Comparison of ENCODE assay signal across 9 mouse cellular contexts in the genomic region with DNA sequence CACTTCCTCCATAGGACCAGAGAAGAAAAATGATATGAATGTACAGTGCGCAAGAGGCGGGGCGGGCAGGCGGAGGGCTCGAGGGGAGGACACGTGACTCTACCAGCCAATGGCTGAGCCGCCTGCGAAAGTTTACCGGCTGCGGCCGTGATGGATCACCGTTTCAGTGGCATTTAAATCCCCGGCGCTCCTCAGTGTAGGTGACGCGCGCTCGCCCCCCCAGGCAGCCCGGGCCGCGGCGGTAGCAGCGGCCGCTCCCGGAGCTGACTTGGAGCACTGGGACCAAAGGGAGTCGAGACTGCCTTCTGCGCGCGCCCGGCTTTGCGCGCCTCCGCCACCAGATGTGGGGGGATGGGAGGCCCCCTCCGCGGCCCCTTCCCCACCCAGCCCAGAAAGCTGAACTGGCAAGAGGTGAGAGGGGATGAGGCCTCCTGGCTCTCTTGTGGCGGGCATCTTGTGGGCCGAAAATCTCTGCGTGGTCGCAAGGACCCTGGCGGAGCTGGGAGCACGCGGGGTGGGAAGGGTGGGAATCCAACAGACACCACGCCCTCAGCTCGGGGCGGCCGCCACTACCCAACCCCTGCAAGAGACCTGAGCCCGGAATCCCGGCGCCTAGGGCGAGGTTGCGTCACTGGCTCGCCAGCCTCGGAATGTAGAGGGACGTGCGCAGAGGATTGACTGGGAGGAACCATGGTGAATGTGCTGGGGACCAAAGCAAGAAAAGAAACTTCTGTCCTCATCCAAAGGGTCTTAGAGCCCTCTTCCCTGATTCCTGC. TPM values are rescaled to one million over a fixed set of nuclear protein-coding genes. Genes with fewer than 3 reads are reported as not detected.
DNase-seq lines count a peak whose midpoint lies in the region; ATAC-seq lines count a peak whose summit lies in the region.
"Had no signal": no experiment of that assay in that cellular context is flagged by ENCODE, and none has a peak within 500 bp of the region (broad histone marks: within the 10 kb centered on the region; RNA-seq: fewer than 3 reads in every experiment).

Hoxa1 (minus strand) TSS at position 42 of the 776 bp plus-strand sequence.

- no peaks in the 10 kb centered on the region for H3K9me3 ChIP-seq in erythroblast, embryonic 14.5 days (ENCODE audit: control insufficient read depth, low read length)
- H3K9me3 ChIP-seq in embryonic facial prominence, embryonic 13.5 days: no peaks in the 10 kb centered on the region
- H3K9me3 ChIP-seq in heart, embryonic 15.5 days (replicated peaks): no peaks in the 10 kb centered on the region
- H3K9me3 ChIP-seq in megakaryocyte, embryonic 14.5 days: peaks cover 2% of the 10 kb centered on the region; the same call in 1 of the 2 replicates
- H3K9me3 ChIP-seq: G1E had no signal

- no peaks in the 10 kb centered on the region for H3K36me3 ChIP-seq in erythroblast, embryonic 14.5 days (ENCODE audit: control insufficient read depth)
- no peaks in the 10 kb centered on the region for H3K36me3 ChIP-seq in embryonic facial prominence, embryonic 13.5 days
- H3K36me3 ChIP-seq in heart, embryonic 15.5 days: no peaks in the 10 kb centered on the region
- H3K36me3 ChIP-seq in megakaryocyte, embryonic 14.5 days (replicated peaks; ENCODE audit: low read length): peaks cover under 1% of the 10 kb centered on the region
- H3K36me3 ChIP-seq: G1E had no signal

- peak within 1 kb of the TSS; percentile 59 for H3K9ac ChIP-seq in embryonic facial prominence, embryonic 13.5 days
- peak within 1 kb of the TSS; percentile 58 for H3K9ac ChIP-seq in heart, embryonic 15.5 days

- H3K27me3 ChIP-seq in erythroblast, embryonic 14.5 days (ENCODE audit: control insufficient read depth): peaks cover 100% of the 10 kb centered on the region
- H3K27me3 ChIP-seq in embryonic facial prominence, embryonic 13.5 days: peaks cover 98% of the 10 kb centered on the region
- H3K27me3 ChIP-seq in heart, embryonic 15.5 days: peaks cover 99% of the 10 kb centered on the region
- H3K27me3 ChIP-seq in megakaryocyte, embryonic 14.5 days (replicated peaks): peaks cover 75% of the 10 kb centered on the region

- peak; percentile 93 for DNase-seq in kidney, postnatal 14 days
- DNase-seq in spleen, postnatal 36 days (ENCODE audit: low spot score in 2 of 2): peak; percentile 55 to 61
- no peak for DNase-seq in cerebellum, adult 9-10 months

- no peaks in the 10 kb centered on the region; the same call in 1 of the 2 replicates for H3K4me1 ChIP-seq in erythroblast, embryonic 14.5 days (ENCODE audit: control insufficient read depth)
- peaks cover 15% of the 10 kb centered on the region for H3K4me1 ChIP-seq in embryonic facial prominence, embryonic 13.5 days
- H3K4me1 ChIP-seq in heart, embryonic 15.5 days (replicated peaks): peaks cover 21% of the 10 kb centered on the region
- peaks cover 50% of the 10 kb centered on the region for H3K4me1 ChIP-seq in megakaryocyte, embryonic 14.5 days

- WGBS in embryonic facial prominence, embryonic 13.5 days: under 1% methylated on average over 55 of the region's 55 CpGs
- under 1% methylated on average over 53 of the region's 55 CpGs for WGBS in heart, embryonic 15.5 days

- no peak for ATAC-seq in erythroblast, adult 5-6 weeks (replicated peaks; ENCODE audit: low FRiP score, poor library complexity, severe bottlenecking)
- ATAC-seq in embryonic facial prominence, embryonic 13.5 days (ENCODE audit: insufficient number of reproducible peaks, insufficient read depth, low FRiP score, low TSS enrichment, low read depth): peak; percentile 76
- ATAC-seq in heart, embryonic 15.5 days (replicated peaks; ENCODE audit: insufficient number of reproducible peaks, insufficient read depth, low FRiP score, low read depth): peak; percentile 81

- H3K4me3 ChIP-seq in erythroblast, embryonic 14.5 days (replicated peaks): peak within 1 kb of the TSS; percentile 33
- H3K4me3 ChIP-seq in embryonic facial prominence, embryonic 13.5 days: peak within 1 kb of the TSS; percentile 57
- H3K4me3 ChIP-seq in heart, embryonic 15.5 days: peak within 1 kb of the TSS; percentile 75
- peak within 1 kb of the TSS; percentile 93 for H3K4me3 ChIP-seq in megakaryocyte, embryonic 14.5 days (replicated peaks)

- H3K4me2 ChIP-seq in embryonic facial prominence, embryonic 13.5 days: peak within 1 kb of the TSS; percentile 97
- peak within 1 kb of the TSS; percentile 97 for H3K4me2 ChIP-seq in heart, embryonic 15.5 days

- no peak within 1 kb of the TSS for H3K27ac ChIP-seq in embryonic facial prominence, embryonic 13.5 days
- peak within 1 kb of the TSS; percentile 79 for H3K27ac ChIP-seq in heart, embryonic 15.5 days

RNA-seq across cellular contexts. Expression of gene Hoxa1, which starts in this region (rescaled TPM):
- polyA plus RNA-seq in erythroblast, embryonic 14.5 days (2012): not detected in 2 replicates
- total RNA-seq in erythroblast, adult 5-6 weeks (2015; ENCODE audit: low replicate concordance): not detected in 2 replicates
- total RNA-seq in erythroblast, adult 5-6 weeks (2017; ENCODE audit: low replicate concordance): not detected in 2 replicates
- 0.21 and 0.84 TPM in 2 replicates for polyA plus RNA-seq in embryonic facial prominence, embryonic 13.5 days (2015; fragmentation: Nextera tagmentation; extraction: Ambion mirVana)
- polyA plus RNA-seq in heart, embryonic 15.5 days (2015; fragmentation: Nextera tagmentation; extraction: Ambion mirVana): 0.59 and 1.1 TPM in 2 replicates
- polyA plus RNA-seq in megakaryocyte, embryonic 14.5 days (2012; ENCODE audit: insufficient read depth, low replicate concordance): 0.09 TPM in 1 of 2 replicates, not detected in the other
- polyA plus RNA-seq: G1E had no signal

Comparison
In these comparisons a context has a peak if more than half of its experiments do, and no peak if none do; other contexts are left out.
1. Peak in ATAC-seq, H3K4me3 ChIP-seq, H3K9ac ChIP-seq and H3K4me2 ChIP-seq in embryonic facial prominence, embryonic 13.5 days; RNA of the gene not detected or under 1 TPM.
2. H3K4me3 ChIP-seq: peak in every context shown above with its lines; median percentile 93 in megakaryocyte, embryonic 14.5 days; 75 in heart, embryonic 15.5 days; 57 in embryonic facial prominence, embryonic 13.5 days; 33 in erythroblast, embryonic 14.5 days.